Mouse (Mus musculus) lung, adult 2 months (tissue): ENCODE measurements at regions not wholly inside any gene's neighbourhood (a gene's known extent, or its start where the extent isn't known, plus 50 kb on each side); places are given as distances from the start of the nearest gene placed in this dataset.
A peak's percentile ranks its signal among the peaks of the same experiment; 100 is the strongest.

Experiments used
- DNase-seq: peaks from one replicate; pipeline ENCODE4 v3.0.0; 2022
- H3K4me1 ChIP-seq: fragments of 200-500 bp; 2 replicates; pipeline ENCODE4 v1.6.1; 2011; ENCODE audit warnings: low read length; ENCODE audit not compliant: control insufficient read depth, insufficient read depth
- H3K4me3 ChIP-seq: fragments of 200-500 bp; replicated peaks from 2 replicates; pipeline ENCODE3; 2011; ENCODE audit warnings: low read depth, mild to moderate bottlenecking, control low read depth, low read length; ENCODE audit errors: extremely low read depth
- CTCF ChIP-seq: fragments of 200-500 bp; IDR thresholded peaks from 2 replicates; pipeline ENCODE4 v1.5.1; 2011; ENCODE audit warnings: mild to moderate bottlenecking, low read length, control low read depth; ENCODE audit not compliant: insufficient read depth
- POLR2A ChIP-seq: fragments of 200-500 bp; IDR thresholded peaks from 2 replicates; pipeline ENCODE4 v1.6.1; 2011; ENCODE audit warnings: low read depth, mild to moderate bottlenecking, control low read depth, low read length, borderline replicate concordance; ENCODE audit errors: extremely low read depth
- WGBS: fragments of 180-500 bp; shearing (Covaris S2); methylation state at CpG from one replicate; pipeline ENCODE4 v1.1.7; 2018; 5-methylcytosine and 5-hydroxymethylcytosine counted together

DNA sequence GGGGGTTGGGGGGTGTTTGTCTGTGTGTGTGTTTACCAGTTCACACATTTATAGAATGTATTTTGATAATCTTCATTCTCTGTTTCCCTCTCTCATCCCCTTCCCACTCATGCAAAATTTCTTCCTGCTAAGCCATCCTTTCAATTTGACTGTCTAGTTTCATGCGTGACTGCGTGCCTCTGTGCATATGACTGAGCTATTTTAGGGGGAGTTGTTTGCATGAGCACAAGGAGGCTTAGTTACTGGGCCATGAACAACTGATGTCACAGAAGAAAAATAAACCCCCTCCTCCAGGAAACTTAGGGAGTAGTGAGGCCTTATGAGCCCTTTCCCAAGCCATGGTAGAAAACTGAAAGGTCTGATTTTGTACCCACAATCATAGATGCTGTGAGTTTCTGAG is 103.1 kb downstream of the Trib2 start:
- H3K4me3 ChIP-seq = no peak overlapping the region
- peaks cover 11% of the 10 kb centered on the region for H3K4me1 ChIP-seq
- TF ChIP-seq POLR2A (no peak), CTCF (no peak)
- WGBS = 91% methylated on average over 2 of the region's 2 CpGs
- DNase-seq = no peak

- DNase-seq = no peak
- 90% methylated on average over 6 of the region's 6 CpGs for WGBS
- Histone ChIP-seq H3K4me1 (peaks cover 4% of the 10 kb centered on the region), H3K4me3 (no peak overlapping the region)
- no peak for TF ChIP-seq CTCF
- no peak for TF ChIP-seq POLR2A
Measured at GRCm38 (mm10) chr12:15707570-15708095, 109.1 kb downstream of the Trib2 start.

DNA sequence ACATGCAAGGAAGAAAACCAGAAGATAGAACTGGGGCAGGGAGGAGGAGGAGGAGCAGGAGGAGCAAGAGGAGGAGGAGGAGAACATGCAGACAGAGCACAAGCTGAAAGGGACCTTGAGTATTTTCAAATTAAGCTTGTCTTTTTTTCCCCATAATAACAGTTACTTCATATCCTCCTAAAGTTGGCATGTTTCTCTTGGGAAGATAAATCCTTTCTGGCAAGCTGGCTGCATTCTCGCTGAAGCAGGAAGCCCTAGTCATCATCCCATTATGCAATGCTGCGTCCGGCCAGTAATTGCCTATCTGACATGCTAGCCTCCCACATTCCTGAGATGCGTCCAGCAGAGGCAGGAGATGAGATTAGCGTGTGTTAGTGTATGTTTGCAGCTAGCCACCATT is 112.3 kb downstream of the Trib2 start:
- TF ChIP-seq POLR2A = 0 out of 2 replicates have a peak, but pooled peaks have one; percentile 2
- no peak for TF ChIP-seq CTCF
- peaks cover 4% of the 10 kb centered on the region for H3K4me1 ChIP-seq
- 28% methylated on average over 5 of the region's 5 CpGs for WGBS
- DNase-seq = peak; percentile 31
- no peak overlapping the region for H3K4me3 ChIP-seq

DNA sequence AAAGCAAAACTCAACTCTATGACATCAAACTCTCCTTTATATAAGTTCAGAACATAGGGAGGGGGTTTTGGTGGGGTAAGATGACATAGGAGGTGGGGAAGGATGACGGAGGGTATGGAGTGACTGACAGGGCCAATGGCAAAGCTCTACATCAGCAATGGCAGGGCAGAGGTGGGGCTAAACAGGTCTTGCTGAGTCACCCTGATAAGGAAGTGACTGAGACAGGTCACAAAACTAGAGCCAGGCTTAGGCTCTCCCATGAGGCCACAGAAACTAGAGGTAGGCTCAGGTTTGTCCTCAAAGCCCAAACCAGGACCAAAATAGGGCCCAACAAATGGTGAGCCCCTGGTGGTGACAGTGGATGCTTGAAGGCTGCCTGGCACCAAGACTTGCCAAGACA is 114.6 kb downstream of the Trib2 start:
- no peak for DNase-seq
- H3K4me3 ChIP-seq = no peak overlapping the region
- H3K4me1 ChIP-seq = peaks cover 8% of the 10 kb centered on the region
- 97% methylated on average over 1 of the region's 1 CpGs for WGBS
- TF ChIP-seq CTCF = no peak
- no peak for TF ChIP-seq POLR2A

- no peak for DNase-seq
- TF ChIP-seq CTCF = no peak
- no peak for TF ChIP-seq POLR2A
- Histone ChIP-seq H3K4me3 (no peak overlapping the region), H3K4me1 (peaks cover 5% of the 10 kb centered on the region)
- 17% methylated on average over 4 of the region's 4 CpGs for WGBS
Measured at GRCm38 (mm10) chr12:15698829-15699228, 117.9 kb downstream of the Trib2 start.

DNA sequence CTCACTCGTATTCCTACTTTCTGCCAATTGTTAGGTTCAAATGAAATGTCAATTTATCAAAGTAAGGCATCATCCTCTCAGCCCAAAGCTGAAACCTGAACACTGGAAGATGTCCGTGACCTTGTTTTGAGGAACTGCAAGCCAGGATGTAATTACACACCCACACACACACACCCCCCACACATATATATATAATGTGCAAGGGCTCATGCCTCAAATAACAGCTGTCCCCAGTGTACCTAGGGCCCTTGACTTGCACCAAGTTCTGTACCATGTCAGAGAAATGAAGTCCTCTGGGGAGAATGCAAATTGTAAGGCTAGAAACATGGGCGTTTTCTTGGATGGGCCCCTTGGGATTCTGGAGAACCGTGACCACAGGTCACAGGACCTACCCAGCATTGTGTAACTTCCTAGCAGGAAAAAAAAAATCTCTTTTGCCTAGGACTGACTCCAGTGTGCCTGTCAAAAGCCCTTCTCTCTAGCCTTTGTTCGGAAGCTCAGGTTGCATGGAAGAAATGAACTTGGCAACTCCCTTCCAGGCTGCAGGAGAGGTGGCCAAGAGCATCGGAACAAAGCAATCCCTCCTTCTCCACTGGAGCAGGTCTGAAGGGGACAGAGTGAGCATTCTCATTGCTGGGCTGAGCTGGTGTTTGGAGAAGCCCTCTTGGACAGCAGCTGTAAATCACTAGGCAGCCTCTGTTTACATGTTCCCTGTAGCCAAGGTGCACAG is 118.5 kb downstream of the Trib2 start:
- 39% methylated on average over 6 of the region's 6 CpGs for WGBS
- TF ChIP-seq POLR2A (no peak), CTCF (no peak)
- DNase-seq = no peak
- Histone ChIP-seq H3K4me3 (no peak overlapping the region), H3K4me1 (peaks cover 5% of the 10 kb centered on the region)

- no peak for DNase-seq
- Histone ChIP-seq H3K4me1 (0 out of 2 replicates have a peak, but pooled peaks cover 2% of the 10 kb centered on the region), H3K4me3 (no peak overlapping the region)
- WGBS = 78% methylated on average over 2 of the region's 2 CpGs
- TF ChIP-seq POLR2A (no peak), CTCF (no peak)
Measured at GRCm38 (mm10) chr12:15688342-15688741, 128.4 kb downstream of the Trib2 start.

GRCm38 (mm10) chr12:15684311-15684710 is 132.4 kb downstream of the Trib2 start:
- TF ChIP-seq POLR2A = no peak
- TF ChIP-seq CTCF = no peak
- 34% methylated on average over 5 of the region's 5 CpGs for WGBS
- DNase-seq = peak; percentile 10
- H3K4me1 ChIP-seq = 0 out of 2 replicates have a peak, but pooled peaks cover 2% of the 10 kb centered on the region
- H3K4me3 ChIP-seq = no peak overlapping the region

- no peak for DNase-seq
- TF ChIP-seq POLR2A = no peak
- TF ChIP-seq CTCF = no peak
- no peak overlapping the region for H3K4me3 ChIP-seq
- 72% methylated on average over 5 of the region's 5 CpGs for WGBS
- H3K4me1 ChIP-seq = 0 out of 2 replicates have a peak, but pooled peaks cover 2% of the 10 kb centered on the region
Measured at GRCm38 (mm10) chr12:15681678-15682355, 134.9 kb downstream of the Trib2 start.

DNA sequence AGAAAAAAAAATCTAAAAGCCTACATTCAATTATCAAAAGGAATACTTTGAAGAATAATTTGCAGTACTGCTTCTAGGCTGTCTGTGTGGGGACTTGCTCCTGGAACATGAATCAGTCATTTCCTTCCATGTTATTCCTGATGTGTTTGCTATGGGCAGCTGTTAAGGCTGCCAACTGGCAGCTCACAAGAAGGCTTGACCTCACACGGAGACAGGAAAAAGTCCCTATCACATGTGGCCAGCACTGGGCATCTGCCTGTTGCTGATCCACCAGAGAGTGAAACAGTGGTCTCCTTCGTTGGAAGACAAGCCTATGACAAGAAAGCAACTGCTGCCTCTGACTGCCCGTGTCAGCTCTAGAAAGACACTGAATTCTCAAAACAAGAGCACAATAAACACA is 140.6 kb downstream of the Trib2 start:
- Histone ChIP-seq H3K4me3 (no peak overlapping the region), H3K4me1 (no peaks in the 10 kb centered on the region; the same call in 1 of the 2 replicates)
- no peak for TF ChIP-seq CTCF
- no peak for TF ChIP-seq POLR2A
- WGBS = 49% methylated on average over 3 of the region's 3 CpGs
- no peak for DNase-seq

GRCm38 (mm10) chr12:15659755-15660154 is 157.0 kb downstream of the Trib2 start:
- no peak overlapping the region for H3K4me3 ChIP-seq
- no peak for DNase-seq
- H3K4me1 ChIP-seq = no peaks in the 10 kb centered on the region
- 42% methylated on average over 2 of the region's 2 CpGs for WGBS
- TF ChIP-seq POLR2A (no peak), CTCF (no peak)
